Mouse (Mus musculus) liver, embryonic 14.5 days (tissue): Measurements from ENCODE around the gene St8sia4.

ENCODE experiments used
- CTCF ChIP-seq: IDR thresholded peaks from 2 replicates; pipeline ENCODE4 v1.5.1; 2016; ENCODE audit warnings: antibody characterized with exemption, low read depth, control low read depth
- EP300 ChIP-seq: IDR thresholded peaks from 2 replicates; pipeline ENCODE4 v1.6.1; 2016; ENCODE audit warnings: antibody characterized with exemption, low read depth

DNA sequence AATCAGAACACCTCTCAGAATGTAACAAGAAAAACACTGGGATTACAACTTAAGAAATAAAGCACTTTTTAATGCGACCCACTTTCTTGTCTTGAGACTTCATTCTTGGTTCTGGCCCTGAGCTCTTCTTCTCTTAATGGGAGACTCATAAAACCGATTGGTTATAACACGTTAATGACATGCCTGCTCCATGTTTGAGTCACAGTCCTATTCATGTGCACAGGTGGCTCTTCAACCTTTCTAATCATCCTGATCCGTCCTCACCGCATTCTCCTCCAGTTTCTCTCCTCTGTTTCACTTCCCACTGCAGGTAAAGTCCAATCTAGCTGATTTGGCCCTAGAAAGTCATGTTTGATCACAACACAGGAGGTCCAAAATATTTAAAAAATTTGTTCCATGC is 58.3 kb downstream of the St8sia4 start:
- TF ChIP-seq CTCF (no peak), EP300 (no peak)
